Mouse (Mus musculus) hindbrain, embryonic 10.5 days (tissue): Measurements from ENCODE around the gene Spata2l. TPM values are rescaled to one million over a fixed set of nuclear protein-coding genes. Genes with fewer than 3 reads are reported as not detected.
"Not testable (repeated sequence)": the region's sequence is repeated elsewhere in the genome, so short reads cannot be mapped to it uniquely, and the experiment has no call there.

Experiments used
- DNase-seq: peaks from one replicate; pipeline ENCODE4 v3.0.0-alpha.2; 2017; ENCODE audit warnings: low spot score
- H3K27ac ChIP-seq: fragments of 300-500 bp; sonication (generic); 2 replicates; pipeline ENCODE4 v1.5.1; 2016; ENCODE audit warnings: mild to moderate bottlenecking, moderate library complexity
- H3K27me3 ChIP-seq: fragments of 300-500 bp; sonication (generic); 2 replicates; pipeline ENCODE4 v1.6.1; 2016; ENCODE audit warnings: mild to moderate bottlenecking; ENCODE audit not compliant: poor library complexity, insufficient read depth, severe bottlenecking
- H3K36me3 ChIP-seq: fragments of 300-500 bp; sonication (generic); 2 replicates; pipeline ENCODE4 v1.6.1; 2016; ENCODE audit warnings: mild to moderate bottlenecking, moderate library complexity
- H3K4me1 ChIP-seq: fragments of 300-500 bp; sonication (generic); replicated peaks from 2 replicates; pipeline ENCODE4 v1.6.1; 2016; ENCODE audit warnings: mild to moderate bottlenecking
- H3K4me3 ChIP-seq: fragments of 300-500 bp; sonication (generic); 2 replicates; pipeline ENCODE4 v1.5.1; 2016; ENCODE audit warnings: mild to moderate bottlenecking, moderate library complexity
- H3K9me3 ChIP-seq: fragments of 300-500 bp; sonication (generic); 2 replicates; pipeline ENCODE4 v1.6.1; 2016; ENCODE audit warnings: mild to moderate bottlenecking, moderate library complexity
- WGBS: fragments of 180-500 bp; shearing (Covaris S2); methylation state at CpG from one replicate; pipeline ENCODE4 v1.1.7; 2016; 5-methylcytosine and 5-hydroxymethylcytosine counted together
- polyA plus RNA-seq: library from polyadenylated mRNA; unstranded; fragments of >200 nt; fragmentation: Nextera tagmentation; extraction: Ambion mirVana; gene quantifications from 2 replicates; pipeline ENCODE4 v1.2.1, GENCODE M21; 2016

The Spata2l gene
- polyA plus RNA-seq, 1 experiment from 2014 or later, result 3.3 TPM

GRCm38 (mm10) chr8:123213118-123213772 lies 22.8 kb downstream of the Spata2l start:
- H3K4me3 ChIP-seq, result peak overlapping the region; percentile 90
- no peak for DNase-seq
- H3K27ac ChIP-seq, result peak overlapping the region; percentile 90
- H3K36me3 ChIP-seq, result peaks cover 30% of the 10 kb centered on the region
- peaks cover 32% of the 10 kb centered on the region for H3K4me1 ChIP-seq
- H3K9me3 ChIP-seq, result no peaks in the 10 kb centered on the region
- WGBS, result 25% methylated on average over 22 of the region's 22 CpGs
- no peaks in the 10 kb centered on the region for H3K27me3 ChIP-seq

- H3K27me3 ChIP-seq, result no peaks in the 10 kb centered on the region
- DNase-seq, result peak; percentile 98
- H3K36me3 ChIP-seq, result peaks cover 37% of the 10 kb centered on the region
- 1% methylated on average over 76 of the region's 76 CpGs for whole genome bisulfite sequencing
- H3K9me3 ChIP-seq, result no peaks in the 10 kb centered on the region
- peak within 1 kb of the TSS; percentile 90 for H3K27ac ChIP-seq
- peak within 1 kb of the TSS; percentile 90 for H3K4me3 ChIP-seq
- H3K4me1 ChIP-seq, result peaks cover 32% of the 10 kb centered on the region
Measured at GRCm38 (mm10) chr8:123212321-123213117, 23.5 kb downstream of the Spata2l start, which contains the start of the genes Chmp1a and Spata33. Chmp1a (minus strand) TSS chr8:123212763. Spata33 (plus strand) TSS chr8:123212832.

DNA sequence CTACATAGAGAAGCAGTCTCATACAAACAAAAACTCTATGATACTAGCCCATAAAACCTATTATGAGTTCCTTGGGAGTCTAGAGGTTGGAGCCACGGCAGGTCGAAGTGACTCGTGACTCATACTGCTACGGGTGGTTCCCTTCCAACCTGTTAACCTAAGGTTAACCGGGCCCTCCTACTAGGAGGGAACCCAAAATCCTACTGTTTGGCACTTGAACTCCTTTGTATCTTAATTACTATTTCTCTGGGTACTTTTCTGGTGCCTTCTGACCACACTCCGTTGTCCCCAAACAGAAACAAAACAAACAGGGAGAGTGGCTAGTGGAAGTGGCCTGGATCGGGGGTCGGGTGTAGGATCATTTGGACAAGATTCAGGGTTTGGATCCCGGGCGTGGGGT lies 24.2 kb downstream of the Spata2l start:
- H3K4me1 ChIP-seq, result peaks cover 32% of the 10 kb centered on the region
- WGBS, result 56% methylated on average over 10 of the region's 10 CpGs
- H3K27ac ChIP-seq, result peak overlapping the region; percentile 90

GRCm38 (mm10) chr8:123203571-123203970 lies 32.5 kb downstream of the Spata2l start:
- Histone ChIP-seq H3K27me3 (0 out of 2 replicates have a peak, but pooled peaks cover 8% of the 10 kb centered on the region), H3K36me3 (peaks cover 46% of the 10 kb centered on the region), H3K9me3 (no peaks in the 10 kb centered on the region), H3K4me1 (0 out of 2 replicates have a peak, but pooled peaks cover 4% of the 10 kb centered on the region), H3K27ac (no peak overlapping the region), H3K4me3 (no peak overlapping the region)
- DNase-seq, result no peak
- WGBS, result 90% methylated on average over 3 of the region's 3 CpGs

More for the DNA sequence above, 24.2 kb downstream of the Spata2l start:
- peak overlapping the region; percentile 90 for H3K4me3 ChIP-seq
- H3K36me3 ChIP-seq, result peaks cover 44% of the 10 kb centered on the region
- no peaks in the 10 kb centered on the region for H3K9me3 ChIP-seq
- H3K27me3 ChIP-seq, result no peaks in the 10 kb centered on the region
- no peak for DNase-seq

GRCm38 (mm10) chr8:123202288-123202687 lies 33.7 kb downstream of the Spata2l start:
- Histone ChIP-seq H3K27me3 (0 out of 2 replicates have a peak, but pooled peaks cover 8% of the 10 kb centered on the region), H3K27ac (peak overlapping the region; percentile 59)
- WGBS, result 38% methylated on average over 5 of the region's 5 CpGs

GRCm38 (mm10) chr8:123199864-123200263 lies 36.2 kb downstream of the Spata2l start:
- no peak for DNase-seq
- Histone ChIP-seq H3K36me3 (peaks cover 12% of the 10 kb centered on the region), H3K4me3 (no peak overlapping the region), H3K9me3 (no peaks in the 10 kb centered on the region), H3K4me1 (0 out of 2 replicates have a peak, but pooled peaks cover 4% of the 10 kb centered on the region), H3K27me3 (0 out of 2 replicates have a peak, but pooled peaks cover 8% of the 10 kb centered on the region), H3K27ac (no peak overlapping the region)
- 81% methylated on average over 14 of the region's 14 CpGs for WGBS

More at GRCm38 (mm10) chr8:123202288-123202687, 33.7 kb downstream of the Spata2l start:
- Histone ChIP-seq H3K4me3 (no peak overlapping the region), H3K36me3 (peaks cover 34% of the 10 kb centered on the region), H3K9me3 (no peaks in the 10 kb centered on the region), H3K4me1 (0 out of 2 replicates have a peak, but pooled peaks cover 4% of the 10 kb centered on the region)
- peak; percentile 83 for DNase-seq

DNA sequence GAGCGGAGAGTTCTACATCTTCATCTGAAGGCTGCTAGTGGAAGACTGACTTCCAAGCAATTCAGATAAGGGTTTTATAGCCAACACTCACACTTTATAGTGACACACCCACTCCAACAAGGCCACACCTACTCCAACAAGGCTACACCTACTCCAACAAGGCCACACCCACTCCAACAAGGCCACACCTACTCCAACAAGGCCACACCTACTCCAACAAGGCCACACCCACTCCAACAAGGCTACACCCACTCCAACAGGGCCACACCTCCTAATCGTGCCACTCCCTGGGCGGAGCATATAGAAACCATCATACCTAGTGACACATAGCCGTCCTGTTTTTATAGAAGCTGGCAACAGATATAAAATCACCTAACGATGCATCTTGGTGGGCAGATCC lies 39.0 kb downstream of the Spata2l start:
- not testable (repeated sequence) for DNase-seq

GRCm38 (mm10) chr8:123193771-123194170 lies 42.3 kb downstream of the Spata2l start:
- no peak overlapping the region for H3K4me3 ChIP-seq
- no peak for DNase-seq
- H3K27me3 ChIP-seq, result 0 out of 2 replicates have a peak, but pooled peaks cover 3% of the 10 kb centered on the region
- no peak overlapping the region for H3K27ac ChIP-seq
- H3K9me3 ChIP-seq, result no peaks in the 10 kb centered on the region
- H3K36me3 ChIP-seq, result no peaks in the 10 kb centered on the region
- 89% methylated on average over 9 of the region's 9 CpGs for WGBS
- H3K4me1 ChIP-seq, result peaks cover 13% of the 10 kb centered on the region

More for the DNA sequence above, 39.0 kb downstream of the Spata2l start:
- 0 out of 2 replicates have a peak, but pooled peaks cover 11% of the 10 kb centered on the region for H3K27me3 ChIP-seq
- 77% methylated on average over 5 of the region's 5 CpGs for WGBS
- not testable (repeated sequence) for H3K9me3 ChIP-seq, H3K36me3 ChIP-seq, H3K4me3 ChIP-seq, H3K27ac ChIP-seq, H3K4me1 ChIP-seq

DNA sequence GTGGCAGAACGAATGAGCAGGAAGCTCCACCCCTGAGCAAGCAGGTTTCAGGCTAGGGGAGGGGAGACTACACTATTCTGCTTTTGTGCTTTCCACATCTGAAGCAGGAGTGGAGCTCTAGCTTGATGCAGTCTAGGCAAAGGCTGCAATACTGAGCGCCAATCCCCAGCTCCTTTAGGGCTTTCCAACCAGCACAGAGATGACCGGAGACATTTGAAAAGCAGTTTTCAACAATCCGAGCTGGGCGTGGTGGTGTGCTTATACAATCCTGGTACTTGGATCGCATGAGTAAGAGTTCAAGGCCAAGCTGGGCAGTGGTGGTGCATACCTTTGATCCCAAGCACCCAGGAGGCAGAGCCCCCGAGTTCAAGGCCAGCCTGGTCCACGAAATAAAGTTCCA lies 44.1 kb downstream of the Spata2l start:
- WGBS, result 60% methylated on average over 8 of the region's 8 CpGs
- H3K27me3 ChIP-seq, result 0 out of 2 replicates have a peak, but pooled peaks cover 7% of the 10 kb centered on the region
- H3K4me1 ChIP-seq, result peaks cover 15% of the 10 kb centered on the region
- no peak overlapping the region for H3K27ac ChIP-seq
- H3K9me3 ChIP-seq, result no peaks in the 10 kb centered on the region
- DNase-seq, result no peak
- H3K4me3 ChIP-seq, result no peak overlapping the region
- no peaks in the 10 kb centered on the region for H3K36me3 ChIP-seq

DNA sequence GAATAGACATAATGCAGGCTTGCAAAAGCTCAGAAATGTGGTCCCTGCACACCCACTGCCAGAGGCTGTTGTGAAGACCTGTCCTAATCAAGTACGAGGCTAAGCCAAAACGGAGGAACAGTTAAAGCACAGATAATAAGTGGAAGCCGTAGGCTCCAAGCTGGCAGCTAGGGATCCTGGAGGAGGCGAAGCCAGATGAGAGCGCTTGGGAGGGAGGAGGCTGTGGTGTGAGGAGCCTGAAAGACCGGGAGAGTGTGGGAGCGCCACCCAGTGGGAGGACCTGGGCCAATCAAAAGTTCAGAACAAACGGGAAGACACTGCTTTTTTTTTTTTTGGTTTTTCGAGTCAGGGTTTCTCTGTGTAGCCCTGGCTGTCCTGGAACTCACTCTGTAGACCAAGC lies 45.4 kb downstream of the Spata2l start:
- Histone ChIP-seq H3K27ac (no peak overlapping the region), H3K9me3 (no peaks in the 10 kb centered on the region), H3K36me3 (no peaks in the 10 kb centered on the region), H3K4me3 (no peak overlapping the region), H3K4me1 (peaks cover 22% of the 10 kb centered on the region), H3K27me3 (peaks cover 7% of the 10 kb centered on the region; the same call in 1 of the 2 replicates)
- DNase-seq, result peak; percentile 81
- 4% methylated on average over 9 of the region's 9 CpGs for WGBS

GRCm38 (mm10) chr8:123188841-123189240 lies 47.2 kb downstream of the Spata2l start:
- H3K4me1 ChIP-seq, result peaks cover 30% of the 10 kb centered on the region
- WGBS, result 83% methylated on average over 7 of the region's 7 CpGs

GRCm38 (mm10) chr8:123188006-123188405 lies 48.0 kb downstream of the Spata2l start:
- WGBS, result 88% methylated on average over 2 of the region's 2 CpGs

More at GRCm38 (mm10) chr8:123188841-123189240, 47.2 kb downstream of the Spata2l start:
- Histone ChIP-seq H3K36me3 (no peaks in the 10 kb centered on the region), H3K9me3 (no peaks in the 10 kb centered on the region), H3K4me3 (no peak overlapping the region), H3K27me3 (peaks cover 4% of the 10 kb centered on the region; the same call in 1 of the 2 replicates), H3K27ac (no peak overlapping the region)
- DNase-seq, result no peak

More at GRCm38 (mm10) chr8:123188006-123188405, 48.0 kb downstream of the Spata2l start:
- Histone ChIP-seq H3K27ac (no peak overlapping the region), H3K4me1 (peaks cover 31% of the 10 kb centered on the region), H3K27me3 (peaks cover 4% of the 10 kb centered on the region; the same call in 1 of the 2 replicates), H3K9me3 (no peaks in the 10 kb centered on the region), H3K4me3 (no peak overlapping the region), H3K36me3 (no peaks in the 10 kb centered on the region)
- no peak for DNase-seq
